Mouse (Mus musculus) cerebellum, adult 11-12 months (tissue): Measurements from ENCODE around the gene Ifngr1.

Source experiments
- DNase-seq: peaks from one replicate; pipeline ENCODE4 v3.0.0; 2022

The Ifngr1 gene

DNA sequence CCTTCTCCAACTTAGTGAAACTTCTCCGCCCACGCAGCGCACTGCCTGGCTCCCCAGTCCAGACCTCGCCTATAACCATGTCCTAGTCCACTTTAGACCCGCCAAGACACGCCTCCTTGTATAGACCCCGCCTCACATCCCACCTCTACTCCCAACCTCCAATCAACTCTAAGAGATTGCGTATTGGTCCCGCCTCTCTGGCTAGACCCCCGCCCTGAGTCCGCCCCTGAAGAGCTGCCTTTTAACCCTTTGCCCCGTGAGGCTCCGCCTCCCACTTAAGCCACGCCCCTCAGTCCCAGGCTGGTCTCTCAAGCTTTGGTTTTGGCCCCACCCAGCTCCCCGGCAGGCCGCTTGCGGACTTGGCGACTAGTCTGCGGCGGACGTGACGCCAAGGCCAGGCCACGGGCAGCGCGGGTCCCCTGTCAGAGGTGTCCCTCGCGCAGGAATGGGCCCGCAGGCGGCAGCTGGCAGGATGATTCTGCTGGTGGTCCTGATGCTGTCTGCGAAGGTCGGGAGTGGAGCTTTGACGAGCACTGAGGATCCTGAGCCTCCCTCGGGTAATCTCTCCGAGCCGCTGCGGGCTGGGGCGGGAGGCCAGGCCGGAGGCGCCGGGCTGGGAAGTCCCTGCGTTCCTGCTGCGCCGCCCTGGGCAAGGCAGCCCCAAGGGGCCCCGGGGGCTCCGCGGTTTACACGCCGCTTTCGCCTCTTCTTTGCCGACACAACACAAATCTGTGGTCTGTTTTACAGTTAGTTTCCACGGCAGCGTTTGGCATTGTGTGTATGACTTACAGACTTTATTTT is at the start of gene Ifngr1:
TSS of gene Ifngr1 (plus strand) at position 309 of the 801 bp plus-strand sequence.
- peak; percentile 99 for DNase-seq

DNA sequence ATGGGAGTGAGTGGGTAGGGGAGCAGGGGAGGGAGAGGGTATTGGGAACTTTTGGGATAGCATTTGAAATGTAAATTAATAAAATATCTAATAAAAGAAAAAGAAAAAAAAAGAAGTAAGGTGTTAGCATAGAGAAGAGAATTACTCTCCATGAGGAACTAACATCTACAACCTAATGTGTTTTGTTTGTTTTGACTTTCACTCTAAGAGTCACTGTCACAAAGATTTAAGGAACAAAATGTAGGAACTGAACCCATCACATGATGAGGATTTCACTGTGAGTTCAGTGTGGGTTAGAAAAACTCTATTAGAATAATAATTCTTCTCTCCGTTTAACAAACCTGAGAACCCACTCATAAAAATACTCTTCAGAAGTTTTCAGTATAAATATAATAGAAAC is 44.9 kb upstream of the Ifngr1 start:
- DNase-seq, result no peak

DNA sequence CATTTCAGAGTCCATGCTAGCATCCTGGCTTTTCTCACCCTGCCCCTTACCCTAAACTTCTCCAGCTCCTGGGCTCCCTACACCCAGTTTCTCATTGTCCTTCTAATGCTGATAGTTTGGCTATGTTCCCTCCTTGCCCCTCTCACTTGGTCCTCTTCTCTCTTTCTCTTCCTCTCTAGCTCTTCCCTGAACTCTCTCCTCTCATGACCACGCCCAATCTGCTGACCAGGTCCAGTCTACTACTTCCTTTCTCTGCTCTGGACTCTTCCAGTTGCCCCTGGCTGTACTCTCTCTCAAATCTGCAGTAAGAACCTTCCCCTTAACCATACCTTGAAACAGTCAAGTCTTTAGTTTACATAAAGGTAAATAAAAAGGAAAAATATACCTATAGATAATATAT is 43.7 kb upstream of the Ifngr1 start:
- DNase-seq, result no peak

DNA sequence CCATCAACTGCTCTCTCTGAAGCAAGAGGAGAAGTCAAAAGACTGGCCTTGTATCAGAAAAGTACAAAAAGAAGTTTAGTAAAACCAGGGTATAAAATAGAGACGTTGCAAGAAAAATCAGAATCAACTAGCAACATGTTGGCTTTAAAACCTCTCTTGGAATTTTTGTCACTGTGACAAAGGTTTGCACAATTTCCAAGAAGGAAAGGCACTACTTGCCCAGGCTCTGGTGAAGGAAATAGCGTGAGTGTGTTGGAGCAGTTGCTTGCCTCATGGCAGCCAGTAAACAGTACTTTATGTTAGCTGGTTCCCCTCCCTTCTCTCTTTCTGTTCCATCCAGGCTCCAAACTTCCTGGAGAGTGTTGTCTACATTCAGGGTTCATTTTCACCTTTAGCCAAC is 43.3 kb upstream of the Ifngr1 start:
- no peak for DNase-seq

DNA sequence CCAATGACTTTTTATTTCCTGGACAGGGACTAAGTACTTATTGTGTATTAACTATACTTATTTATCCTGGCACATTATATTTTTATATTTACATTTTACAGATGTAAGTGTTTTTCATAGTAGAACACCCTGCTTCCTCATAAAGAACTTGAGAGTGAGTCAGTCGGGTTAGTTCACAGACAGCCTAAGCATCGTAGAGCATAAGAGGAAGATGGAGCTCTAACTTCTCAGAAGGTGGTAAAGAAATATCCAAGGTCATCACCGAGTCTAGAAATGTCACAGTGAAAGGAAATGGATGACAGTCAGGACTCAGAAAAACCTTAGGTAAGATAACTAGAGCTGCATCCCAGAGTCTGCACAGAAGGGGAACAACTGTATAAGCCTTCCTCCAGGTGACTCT is 40.2 kb upstream of the Ifngr1 start:
- no peak for DNase-seq

DNA sequence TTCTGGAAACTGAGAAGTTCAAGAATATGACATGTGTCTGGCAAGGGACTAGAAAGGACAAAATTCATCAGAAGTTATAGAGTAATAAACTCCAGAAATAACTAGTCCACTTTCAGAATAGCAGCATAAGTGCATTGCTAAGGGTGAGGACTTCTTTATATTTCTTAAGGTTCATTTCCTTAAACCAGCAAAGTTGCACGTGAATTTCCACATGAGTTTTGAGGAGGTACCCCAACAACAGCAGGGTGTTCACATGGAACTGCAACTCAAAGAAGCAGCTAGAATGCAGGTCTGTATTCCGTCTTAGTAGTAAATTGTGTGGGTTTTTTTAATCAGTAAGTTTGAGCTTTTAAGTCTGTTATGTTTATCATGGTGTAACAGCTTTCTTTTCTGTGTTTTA is 37.9 kb upstream of the Ifngr1 start:
- DNase-seq, result no peak

DNA sequence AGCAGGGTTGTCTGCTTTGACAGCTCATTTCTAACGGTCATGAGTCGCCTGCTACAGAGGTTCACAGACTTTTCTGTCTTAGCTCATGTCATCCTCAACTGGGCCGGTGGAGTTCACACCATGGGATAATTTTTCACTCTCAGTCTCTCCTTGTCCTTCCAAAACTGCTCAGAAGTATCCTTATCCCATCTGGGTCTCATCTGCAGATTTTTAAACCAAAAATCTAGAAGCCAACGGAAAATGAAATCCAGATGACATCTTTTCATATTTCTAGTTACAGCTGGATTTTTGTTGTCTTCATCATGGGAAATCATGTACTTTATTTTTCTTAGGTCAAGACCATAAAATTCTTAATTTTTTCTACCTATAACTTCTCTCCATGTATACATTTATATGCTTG is 34.1 kb upstream of the Ifngr1 start:
- no peak for DNase-seq

DNA sequence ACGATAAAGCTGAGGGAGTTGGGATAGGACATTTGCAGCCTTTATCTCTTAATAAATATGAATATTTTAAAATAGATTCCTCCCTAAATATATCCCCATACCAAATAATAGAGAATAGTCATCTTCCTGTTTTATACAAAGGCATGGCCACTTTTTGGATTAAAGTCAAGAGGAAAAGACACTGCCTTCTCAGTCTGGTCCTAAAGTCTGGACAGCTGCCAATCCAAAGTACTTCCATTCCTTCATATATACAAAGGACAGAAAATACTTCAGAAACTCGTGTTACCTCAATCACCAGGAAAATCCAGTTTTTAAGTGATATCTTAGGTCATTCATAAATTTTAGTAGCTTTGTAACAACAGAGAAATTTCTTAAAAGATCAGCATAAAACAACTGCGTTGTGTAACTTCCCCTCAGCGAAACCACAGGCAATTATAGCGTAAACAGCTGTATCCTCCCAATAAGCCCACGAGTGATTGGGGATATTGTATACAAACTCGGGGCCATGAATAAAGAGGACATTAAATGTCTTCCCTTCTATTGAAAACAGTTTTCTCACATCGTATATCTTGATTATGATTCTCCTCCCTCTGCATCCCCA is 32.1 kb upstream of the Ifngr1 start:
- no peak for DNase-seq

DNA sequence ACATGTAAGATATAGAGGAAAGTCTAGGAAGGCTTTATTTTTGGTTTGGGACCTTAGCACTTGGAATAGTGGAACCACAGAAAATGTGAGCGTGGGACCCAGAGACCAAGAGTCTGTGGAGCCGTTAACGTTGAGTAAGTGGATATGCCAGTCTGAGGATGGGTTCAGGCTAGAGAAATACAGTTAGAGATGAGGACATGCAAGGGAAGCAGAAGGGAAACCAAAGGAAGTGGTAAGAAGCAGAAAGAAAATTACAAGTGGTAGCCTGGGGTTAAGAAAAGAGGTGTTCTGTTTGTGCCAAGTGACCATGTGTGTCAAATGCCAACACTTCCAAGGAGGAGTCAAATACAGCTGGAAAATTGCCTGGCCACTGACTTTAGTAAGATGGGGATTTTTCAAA is 29.2 kb upstream of the Ifngr1 start:
- DNase-seq, result no peak

DNA sequence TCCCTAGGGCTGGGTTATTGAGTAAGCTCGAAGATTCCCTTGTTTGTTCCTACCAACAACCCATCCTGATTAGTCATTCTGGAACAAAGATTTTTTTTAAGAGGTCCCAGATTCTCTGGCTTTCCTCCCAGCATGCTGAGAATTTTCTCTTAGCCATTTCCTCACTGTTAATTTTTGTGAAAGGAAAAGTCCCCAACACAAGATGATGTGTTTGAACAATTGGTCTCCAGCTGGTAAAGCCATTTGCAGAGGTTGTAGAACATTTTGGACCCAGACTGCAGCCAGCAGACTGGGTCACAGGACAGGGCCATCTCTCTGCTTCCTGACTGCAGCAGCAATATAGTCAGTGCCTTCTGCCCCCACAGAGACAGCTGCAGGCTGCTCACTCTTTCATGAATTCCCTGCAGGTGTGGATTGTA is 28.3 kb upstream of the Ifngr1 start:
- no peak for DNase-seq

DNA sequence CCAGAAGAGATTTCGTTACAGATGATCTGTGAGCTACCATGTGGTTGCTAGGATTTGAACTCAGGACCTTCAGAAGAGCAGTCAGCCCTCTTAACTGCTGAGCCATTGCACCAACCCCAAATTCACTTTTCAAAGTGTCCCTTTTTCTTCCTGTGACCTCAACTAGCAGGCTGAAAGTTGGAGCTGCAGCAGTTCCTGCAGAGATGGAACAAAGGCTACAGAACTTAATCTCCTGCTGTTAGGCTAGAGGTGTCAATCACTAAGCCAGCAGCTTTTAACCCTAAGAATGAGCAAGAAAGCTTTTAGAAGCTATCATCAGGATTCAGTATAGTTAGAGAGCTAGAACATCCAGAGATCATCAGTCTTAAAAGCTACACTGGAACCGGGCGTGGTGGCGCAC is 24.3 kb upstream of the Ifngr1 start:
- no peak for DNase-seq

DNA sequence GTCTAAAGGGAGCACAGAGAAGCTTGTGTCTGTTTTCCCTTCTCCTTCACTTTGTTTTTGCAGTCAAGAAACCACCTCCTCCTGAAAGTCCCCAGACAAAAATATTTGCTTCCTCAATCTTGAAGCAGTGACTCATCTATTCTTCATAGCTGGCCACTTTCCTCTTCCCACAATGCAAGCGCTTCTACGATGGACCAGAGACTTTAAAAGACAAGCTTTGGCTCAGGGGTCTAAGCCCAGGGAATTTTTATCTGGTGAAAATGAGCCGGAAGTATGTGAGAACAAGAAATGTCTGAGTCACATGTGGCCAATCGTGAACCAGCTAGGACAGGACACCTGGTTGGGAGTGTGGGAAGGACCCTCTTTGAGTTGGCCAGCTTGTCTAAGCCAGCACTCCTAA is 21.5 kb upstream of the Ifngr1 start:
- no peak for DNase-seq

DNA sequence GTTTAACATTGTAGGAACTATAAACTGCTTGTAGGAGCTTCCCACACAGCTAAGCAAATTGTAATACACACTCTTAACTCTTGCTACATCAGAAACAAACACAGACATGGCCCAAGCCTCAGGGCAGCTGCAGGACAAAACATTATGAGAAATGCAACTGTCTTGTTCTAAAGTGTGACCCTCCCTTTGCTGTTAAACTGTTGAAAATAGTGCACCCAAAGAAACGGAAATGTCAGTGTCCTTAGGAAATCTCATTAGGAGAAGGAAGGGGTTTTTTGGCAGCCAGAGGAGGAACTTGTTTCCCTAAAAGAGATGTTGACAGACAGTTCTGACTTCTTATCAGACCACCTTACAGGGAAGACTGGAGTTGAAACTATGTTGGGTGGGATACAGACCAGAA is 21.0 kb upstream of the Ifngr1 start:
- no peak for DNase-seq

DNA sequence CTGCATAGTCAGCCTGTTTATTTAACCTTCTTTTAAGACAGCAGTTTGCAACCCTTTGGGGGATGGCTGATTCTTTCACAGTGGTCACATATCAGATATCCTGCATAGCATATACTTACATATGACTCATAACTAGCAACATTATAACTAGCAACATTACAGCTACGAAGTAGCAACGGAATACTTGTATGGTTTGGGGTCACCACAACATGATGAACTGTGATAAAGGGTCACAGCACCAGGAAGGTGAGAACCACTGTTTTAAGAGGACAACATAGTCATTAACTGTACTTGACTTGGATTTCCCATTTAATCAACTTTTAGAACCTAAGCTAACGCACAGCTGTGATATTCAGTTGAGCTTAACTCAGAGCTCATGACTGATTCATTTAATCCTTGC is 14.2 kb upstream of the Ifngr1 start:
- no peak for DNase-seq

DNA sequence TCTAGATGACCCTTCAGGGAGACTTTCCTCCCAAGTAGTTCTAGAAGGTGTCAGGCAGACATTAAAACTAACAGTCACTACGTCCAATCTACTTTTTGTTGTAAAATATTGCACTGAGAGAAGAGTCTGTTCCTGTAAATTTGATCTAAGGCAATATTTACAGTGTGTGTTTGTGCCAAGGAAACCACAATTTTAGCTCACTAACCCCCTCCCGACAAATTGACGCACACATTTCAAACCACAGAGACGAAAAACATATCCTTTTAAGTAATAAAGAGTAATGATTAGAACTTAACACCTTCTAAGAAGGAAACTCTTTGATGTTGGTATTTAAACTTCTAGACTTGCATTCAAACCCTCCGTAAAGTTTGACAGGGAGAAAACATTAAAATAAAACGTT is 13.7 kb upstream of the Ifngr1 start:
- no peak for DNase-seq

DNA sequence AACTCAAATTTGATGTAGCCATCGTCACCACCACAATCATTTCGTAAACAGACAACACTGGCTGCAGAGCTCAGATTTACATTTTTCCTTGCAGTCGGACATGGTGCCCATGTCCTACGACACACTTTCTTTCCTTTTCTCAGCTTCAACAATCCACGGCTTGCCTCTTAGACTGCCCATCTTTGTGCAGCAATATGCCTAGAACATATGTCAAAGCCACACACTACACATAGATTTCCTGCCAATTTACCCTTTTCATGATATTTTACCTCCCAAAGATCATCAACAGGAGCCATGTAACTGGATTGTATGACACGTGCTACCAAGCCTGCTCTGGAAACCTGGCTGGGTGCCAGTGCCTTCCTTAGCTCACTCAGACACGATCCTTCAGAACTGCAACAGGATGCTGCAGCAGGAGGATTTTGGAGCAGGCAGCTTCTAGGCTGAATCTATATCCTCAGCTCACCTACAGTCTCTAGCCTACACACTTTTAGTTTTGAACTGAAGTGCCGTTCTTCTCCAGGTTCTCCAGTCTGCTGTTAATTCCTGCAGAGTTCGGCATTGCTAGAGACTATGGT is 13.3 kb upstream of the Ifngr1 start:
- no peak for DNase-seq

DNA sequence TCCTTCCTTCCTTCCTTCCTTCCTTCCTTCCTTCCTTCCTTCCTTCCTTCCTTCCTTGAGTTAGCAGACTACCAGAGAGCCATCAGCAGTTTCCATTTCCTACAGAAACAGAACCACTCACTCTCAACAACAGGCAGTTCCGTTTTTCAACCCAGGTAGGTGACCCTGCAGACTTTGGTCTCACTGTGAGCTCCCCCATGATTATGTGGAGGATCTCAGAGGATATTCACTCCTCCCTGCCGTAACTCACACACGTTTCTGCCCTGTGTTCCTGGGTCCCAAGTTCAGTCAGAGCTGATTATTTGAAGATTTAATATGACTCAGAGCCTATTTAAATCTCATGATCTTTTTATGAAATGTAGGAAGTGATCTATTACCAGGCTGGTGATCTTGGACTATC is 11.1 kb upstream of the Ifngr1 start:
- no peak for DNase-seq

DNA sequence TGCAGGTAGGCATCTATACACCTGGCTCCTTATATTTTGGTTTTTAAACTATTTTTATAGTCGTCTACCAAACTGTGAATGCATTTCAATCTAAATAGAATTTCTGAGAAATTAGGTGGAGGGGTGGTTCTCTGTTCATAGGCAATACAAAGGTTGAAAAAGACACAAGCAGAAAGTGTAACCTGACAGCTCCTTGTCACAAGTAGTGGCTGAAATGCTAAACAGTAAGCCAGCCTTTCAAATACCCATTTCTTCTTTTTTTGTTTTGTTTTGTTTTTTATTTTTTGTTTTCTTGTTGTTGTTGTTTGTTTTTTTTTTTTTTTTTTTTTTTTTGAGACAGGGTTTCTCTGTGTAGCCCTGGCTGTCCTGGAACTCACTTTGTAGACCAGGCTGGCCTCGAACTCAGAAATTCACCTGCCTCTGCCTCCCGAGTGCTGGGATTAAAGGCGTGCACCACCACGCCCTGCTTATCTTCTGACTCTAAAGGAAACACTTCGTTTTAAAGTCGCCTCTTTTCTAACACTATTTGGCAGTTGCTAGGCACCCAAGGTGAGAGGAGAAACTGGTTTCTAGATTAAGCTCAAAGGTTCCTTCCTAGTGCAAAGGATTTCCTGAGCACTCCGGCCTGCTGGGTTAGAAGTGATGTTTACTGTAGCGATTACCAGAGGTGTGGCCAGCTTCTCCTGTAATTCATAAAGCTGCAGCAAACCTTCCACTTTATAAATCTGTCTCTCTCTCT is 9.7 kb upstream of the Ifngr1 start:
- no peak for DNase-seq

DNA sequence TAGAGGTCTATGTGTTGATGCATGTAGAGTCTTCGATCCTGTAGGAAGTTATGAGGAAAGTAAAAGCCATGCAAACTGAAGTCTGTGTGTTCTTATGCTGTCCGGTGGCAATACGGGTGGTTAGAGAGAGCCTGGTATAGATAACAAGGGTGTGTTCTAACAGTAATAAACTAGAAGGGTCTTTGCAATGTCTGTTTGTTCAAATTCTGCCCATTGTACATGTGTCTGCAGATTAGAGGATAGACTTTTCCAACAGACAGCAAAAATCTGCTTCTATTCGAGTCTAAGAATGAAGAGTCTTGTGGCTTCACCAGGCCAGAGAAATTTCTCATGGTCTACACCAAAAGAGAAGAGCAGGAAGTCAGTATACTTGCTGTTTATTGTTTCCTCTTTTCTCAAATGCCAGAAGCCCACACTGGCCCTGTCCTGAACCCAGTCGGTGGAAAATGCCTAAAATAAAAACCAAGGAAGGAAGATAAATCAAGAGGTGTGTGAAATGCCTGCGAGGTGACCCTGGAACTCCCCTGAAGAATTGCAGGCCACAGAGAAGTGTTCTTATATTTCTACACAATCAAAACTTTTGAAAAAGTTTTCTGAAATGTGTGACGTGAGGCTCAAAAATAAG is 8.8 kb upstream of the Ifngr1 start:
- DNase-seq, result no peak

DNA sequence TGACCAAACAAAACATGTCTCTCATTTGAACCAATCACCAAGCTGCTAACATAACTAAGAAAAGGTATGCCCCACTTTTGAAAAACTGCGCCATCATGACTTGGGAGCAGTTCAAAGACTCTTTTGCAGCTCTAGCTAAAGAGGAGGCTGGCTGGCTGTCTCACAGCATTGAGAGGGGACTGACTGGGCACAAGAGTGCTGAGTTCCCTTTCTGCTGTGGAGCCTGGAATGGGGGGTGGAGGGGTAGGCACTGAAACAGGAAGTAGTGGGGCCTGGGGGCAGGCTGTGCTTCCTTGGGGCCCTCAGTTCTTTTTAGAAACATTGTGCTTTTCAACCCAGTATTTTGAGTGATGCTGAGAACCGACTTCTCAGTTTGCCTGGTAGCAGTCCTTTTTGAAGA is 7.7 kb upstream of the Ifngr1 start:
- no peak for DNase-seq

DNA sequence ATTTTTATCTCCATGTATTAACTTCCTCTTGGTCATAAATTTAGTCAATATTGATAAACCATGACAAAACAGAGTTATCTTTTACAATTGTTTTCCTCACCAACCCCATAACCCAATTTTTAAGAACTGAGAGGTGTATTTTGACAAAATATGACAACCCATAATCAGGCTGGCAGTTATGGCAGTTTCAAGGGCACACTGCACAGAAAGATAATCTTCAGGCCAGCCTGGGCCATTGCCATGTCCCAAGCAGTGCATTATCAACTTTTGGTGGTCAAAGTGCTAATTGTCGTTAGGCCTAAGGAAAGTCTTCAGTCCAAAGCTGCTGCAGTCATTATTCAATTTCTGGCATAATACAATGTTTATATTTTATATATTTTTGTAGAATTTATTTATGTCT is 6.9 kb upstream of the Ifngr1 start:
- no peak for DNase-seq

DNA sequence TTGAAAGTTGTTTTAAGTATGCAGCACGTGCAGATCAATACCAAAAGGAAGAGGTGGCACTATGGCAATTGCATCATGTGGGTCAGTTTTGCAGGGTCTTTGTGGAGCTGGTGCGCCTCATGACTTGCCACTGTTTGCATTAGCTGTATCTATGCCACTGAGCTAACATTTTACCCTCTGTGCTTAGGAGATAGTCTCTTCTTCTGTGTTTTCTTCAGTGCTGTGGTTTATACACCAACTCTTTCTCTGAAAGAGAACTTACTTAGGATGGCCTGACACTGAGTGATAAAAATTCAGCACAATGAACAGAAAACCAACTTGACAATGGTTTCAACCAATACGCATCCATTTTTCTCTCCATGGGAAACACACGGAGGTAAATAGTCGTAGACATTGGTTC is 5.9 kb upstream of the Ifngr1 start:
- no peak for DNase-seq

DNA sequence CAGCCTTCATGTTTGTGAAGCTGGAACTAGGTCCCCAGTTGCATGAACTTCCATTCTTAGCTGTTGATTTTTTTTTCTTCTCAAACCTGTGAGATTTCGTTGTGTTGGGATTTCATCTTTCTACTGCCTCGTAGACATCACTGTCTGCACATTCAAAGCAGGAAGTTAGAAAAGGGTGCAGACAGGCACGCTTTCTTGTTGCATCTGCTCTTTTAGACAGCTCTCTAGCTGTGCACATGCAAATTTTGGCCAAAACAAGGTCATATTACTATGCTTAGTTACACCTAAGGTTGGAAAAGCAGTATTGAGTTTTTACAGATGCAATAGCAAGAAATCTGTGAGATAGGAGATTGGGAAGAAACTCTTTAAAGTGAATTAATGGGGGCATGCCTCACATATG is 4.5 kb upstream of the Ifngr1 start:
- no peak for DNase-seq
